Mouse (Mus musculus): ENCODE data around the gene Usp36. TPM values are rescaled to one million over a fixed set of nuclear protein-coding genes. Genes with fewer than 3 reads are reported as not detected.

The Usp36 gene
- polyA plus RNA-seq, 2 experiments: 17.7 to 24.3 TPM

GRCm38 (mm10) chr11:118247359-118248095 lies 42.5 kb downstream of the Usp36 start:
- peak; percentile 40 for DNase-seq (ENCODE audit: low spot score)
- H3K9ac ChIP-seq (ENCODE audit: low read depth, low read length, severe bottlenecking): peak overlapping the region; percentile 74
- under 1% methylated on average over 38 of the region's 43 CpGs for WGBS
- peak overlapping the region; percentile 48; the same call in 1 of the 2 replicates for H3K27ac ChIP-seq (replicated peaks; ENCODE audit: low read depth, low read length)
- peak overlapping the region; percentile 88 for H3K4me3 ChIP-seq (replicated peaks; ENCODE audit: low read length)
- peak overlapping the region; percentile 73 for H3K4me2 ChIP-seq (replicated peaks; ENCODE audit: low read depth, low read length, severe bottlenecking)
- H3K9me3 ChIP-seq (ENCODE audit: control insufficient read depth, low read length): no peaks in the 10 kb centered on the region
- TF ChIP-seq POLR2A (IDR thresholded peaks at IDR 0.05; ENCODE audit: borderline replicate concordance, extremely low read depth, insufficient read depth, insufficient read length): no peak
- ATAC-seq (ENCODE audit: low FRiP score, low read depth): no peak
- H3K4me1 ChIP-seq (ENCODE audit: control insufficient read depth, insufficient read depth, low read length): peaks cover 32% of the 10 kb centered on the region
- H3K36me3 ChIP-seq (ENCODE audit: control insufficient read depth, insufficient read depth, low read length): no peaks in the 10 kb centered on the region
- no peaks in the 10 kb centered on the region for H3K27me3 ChIP-seq (ENCODE audit: control insufficient read depth, insufficient read depth, low read length)

DNA sequence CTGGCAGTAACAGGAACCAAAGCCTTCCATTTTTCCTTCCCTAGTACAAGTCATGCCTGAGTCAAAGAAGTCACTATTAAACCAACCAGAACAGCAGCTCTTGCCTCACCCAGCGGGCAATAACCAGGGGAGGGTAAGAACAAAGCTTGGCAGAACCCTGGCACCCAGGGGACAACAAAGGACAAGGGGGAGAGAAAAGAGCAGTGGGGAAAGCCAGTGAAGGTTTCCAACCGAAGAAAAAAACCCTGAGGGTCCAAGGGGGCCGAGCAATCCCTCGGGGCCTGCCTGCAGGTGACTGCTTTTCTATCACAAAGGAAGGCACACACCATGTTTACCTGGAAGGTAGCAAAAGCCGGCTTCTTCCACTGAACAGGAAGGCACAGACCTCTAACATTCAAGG lies 43.3 kb downstream of the Usp36 start:
- 46% methylated on average over 5 of the region's 5 CpGs for WGBS
- H3K36me3 ChIP-seq (ENCODE audit: control insufficient read depth, insufficient read depth, low read length): no peaks in the 10 kb centered on the region
- TF ChIP-seq POLR2A (IDR thresholded peaks at IDR 0.05; ENCODE audit: borderline replicate concordance, extremely low read depth, insufficient read depth, insufficient read length): no peak
- H3K4me1 ChIP-seq (ENCODE audit: control insufficient read depth, insufficient read depth, low read length): peaks cover 38% of the 10 kb centered on the region
- no peak overlapping the region for H3K27ac ChIP-seq (replicated peaks; ENCODE audit: low read depth, low read length)
- DNase-seq (ENCODE audit: low spot score) (no peak), ATAC-seq (ENCODE audit: low FRiP score, low read depth) (no peak)
- H3K9me3 ChIP-seq (ENCODE audit: control insufficient read depth, low read length): no peaks in the 10 kb centered on the region
- no peaks in the 10 kb centered on the region for H3K27me3 ChIP-seq (ENCODE audit: control insufficient read depth, insufficient read depth, low read length)
- H3K9ac ChIP-seq (ENCODE audit: low read depth, low read length, severe bottlenecking): 0 out of 2 replicates have a peak overlapping the region, but pooled peaks have one; percentile 17
- H3K4me2 ChIP-seq (replicated peaks; ENCODE audit: low read depth, low read length, severe bottlenecking): peak overlapping the region; percentile 73
- peak overlapping the region; percentile 88 for H3K4me3 ChIP-seq (replicated peaks; ENCODE audit: low read length)

- ATAC-seq (ENCODE audit: low FRiP score, low read depth) (no peak), DNase-seq (ENCODE audit: low spot score) (no peak)
- Histone ChIP-seq H3K4me2 (replicated peaks; ENCODE audit: low read depth, low read length, severe bottlenecking) (no peak overlapping the region), H3K36me3 (ENCODE audit: control insufficient read depth, insufficient read depth, low read length) (no peaks in the 10 kb centered on the region), H3K9me3 (ENCODE audit: control insufficient read depth, low read length) (no peaks in the 10 kb centered on the region), H3K4me3 (replicated peaks; ENCODE audit: low read length) (no peak overlapping the region), H3K27me3 (ENCODE audit: control insufficient read depth, insufficient read depth, low read length) (no peaks in the 10 kb centered on the region), H3K4me1 (ENCODE audit: control insufficient read depth, insufficient read depth, low read length) (peaks cover 46% of the 10 kb centered on the region), H3K9ac (ENCODE audit: low read depth, low read length, severe bottlenecking) (no peak overlapping the region), H3K27ac (replicated peaks; ENCODE audit: low read depth, low read length) (no peak overlapping the region)
- WGBS: 87% methylated on average over 2 of the region's 2 CpGs
- TF ChIP-seq POLR2A (IDR thresholded peaks at IDR 0.05; ENCODE audit: borderline replicate concordance, extremely low read depth, insufficient read depth, insufficient read length): no peak
Observed at GRCm38 (mm10) chr11:118245130-118245529, 44.9 kb downstream of the Usp36 start.

DNA sequence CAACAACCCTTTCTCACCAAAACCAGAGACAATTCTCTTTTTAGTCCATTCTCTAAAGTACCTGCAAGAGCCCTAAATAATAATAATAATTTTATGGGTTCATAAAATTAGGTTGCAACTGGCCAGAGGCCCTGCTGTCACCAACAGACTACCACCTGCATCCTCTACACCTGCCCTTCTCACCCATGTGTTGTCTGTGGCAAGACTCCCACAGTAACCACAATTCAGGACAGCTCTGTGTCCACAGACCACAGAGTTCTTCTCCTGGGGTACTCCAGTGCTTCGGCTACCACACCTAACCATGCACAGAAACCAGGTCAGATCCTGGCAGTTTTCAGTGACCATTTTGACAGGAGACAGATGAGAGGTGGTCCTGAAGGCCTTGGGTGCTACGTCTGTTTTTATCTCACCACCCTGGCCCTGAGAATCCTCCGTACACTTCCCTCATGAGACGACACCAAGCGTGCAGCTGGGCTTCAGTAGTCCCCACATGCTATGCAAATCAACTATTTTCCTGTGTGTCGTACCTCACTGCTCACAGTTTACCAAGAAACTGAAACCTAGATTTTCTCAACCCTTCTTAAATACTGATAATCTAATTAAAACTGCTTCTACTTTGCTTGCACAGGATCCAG lies 46.3 kb downstream of the Usp36 start:
- ATAC-seq (ENCODE audit: low FRiP score, low read depth): no peak

GRCm38 (mm10) chr11:118242506-118242905 lies 47.5 kb downstream of the Usp36 start:
- H3K27me3 ChIP-seq (ENCODE audit: control insufficient read depth, insufficient read depth, low read length): no peaks in the 10 kb centered on the region
- no peak overlapping the region for H3K9ac ChIP-seq (ENCODE audit: low read depth, low read length, severe bottlenecking)
- no peak overlapping the region for H3K4me3 ChIP-seq (replicated peaks; ENCODE audit: low read length)
- no peak for DNase-seq (ENCODE audit: low spot score)
- H3K9me3 ChIP-seq (ENCODE audit: control insufficient read depth, low read length): no peaks in the 10 kb centered on the region
- no peaks in the 10 kb centered on the region for H3K36me3 ChIP-seq (ENCODE audit: control insufficient read depth, insufficient read depth, low read length)
- peaks cover 60% of the 10 kb centered on the region for H3K4me1 ChIP-seq (ENCODE audit: control insufficient read depth, insufficient read depth, low read length)
- no peak overlapping the region for H3K4me2 ChIP-seq (replicated peaks; ENCODE audit: low read depth, low read length, severe bottlenecking)
- ATAC-seq (ENCODE audit: low FRiP score, low read depth): no peak
- WGBS: 59% methylated on average over 4 of the region's 4 CpGs
- TF ChIP-seq POLR2A (IDR thresholded peaks at IDR 0.05; ENCODE audit: borderline replicate concordance, extremely low read depth, insufficient read depth, insufficient read length): no peak
- H3K27ac ChIP-seq (replicated peaks; ENCODE audit: low read depth, low read length): no peak overlapping the region

More for the DNA sequence above, 46.3 kb downstream of the Usp36 start:
- Histone ChIP-seq H3K4me2 (replicated peaks; ENCODE audit: low read depth, low read length, severe bottlenecking) (no peak overlapping the region), H3K9me3 (ENCODE audit: control insufficient read depth, low read length) (no peaks in the 10 kb centered on the region), H3K4me1 (ENCODE audit: control insufficient read depth, insufficient read depth, low read length) (peaks cover 52% of the 10 kb centered on the region), H3K27me3 (ENCODE audit: control insufficient read depth, insufficient read depth, low read length) (no peaks in the 10 kb centered on the region), H3K27ac (replicated peaks; ENCODE audit: low read depth, low read length) (no peak overlapping the region), H3K36me3 (ENCODE audit: control insufficient read depth, insufficient read depth, low read length) (no peaks in the 10 kb centered on the region), H3K4me3 (replicated peaks; ENCODE audit: low read length) (no peak overlapping the region), H3K9ac (ENCODE audit: low read depth, low read length, severe bottlenecking) (no peak overlapping the region)
- no peak for TF ChIP-seq POLR2A (IDR thresholded peaks at IDR 0.05; ENCODE audit: borderline replicate concordance, extremely low read depth, insufficient read depth, insufficient read length)
- WGBS: 90% methylated on average over 6 of the region's 6 CpGs
- DNase-seq (ENCODE audit: low spot score): no peak
